Mouse (Mus musculus) urinary bladder, adult 2 months (tissue): Measurements from ENCODE around the gene Prl2c2. TPM values are rescaled to one million over a fixed set of nuclear protein-coding genes. Genes with fewer than 3 reads are reported as not detected.
"Not testable (repeated sequence)": the region's sequence is repeated elsewhere in the genome, so short reads cannot be mapped to it uniquely, and the experiment has no call there.

Source experiments
- DNase-seq: peaks from one replicate; pipeline ENCODE4 v3.0.0; 2022; ENCODE audit warnings: low spot score
- polyA plus RNA-seq: library from polyadenylated mRNA; depleted of rRNA; stranded (reverse); fragments of >200 nt; gene quantifications from 2 replicates; pipeline ENCODE4 v1.2.3, GENCODE M21; 2012; rRNA removed

Gene Prl2c2
- polyA plus RNA-seq, result not detected in 2 replicates

GRCm38 (mm10) chr13:13005283-13005682, at the start of gene Prl2c2:
Gene Prl2c2, minus strand, starts transcription at chr13:13005383.
- not testable (repeated sequence) for DNase-seq

- not testable (repeated sequence) for DNase-seq
Measured at GRCm38 (mm10) chr13:13025872-13026271, 20.7 kb upstream of the Prl2c2 start.

- not testable (repeated sequence) for DNase-seq
Measured at GRCm38 (mm10) chr13:13013993-13014549, 8.9 kb upstream of the Prl2c2 start.

Other genes with a start within 250 kb of the Prl2c2 start
- 0.12 TPM in 1 of 2 replicates, not detected in the other for gene Prl2c3, start 205.3 kb downstream of the Prl2c2 start, polyA plus RNA-seq
- gene Prl2c5, start 177.3 kb upstream of the Prl2c2 start, polyA plus RNA-seq, result 0.07 TPM in 1 of 2 replicates, not detected in the other